Mouse (Mus musculus): ENCODE measurements around the gene Mylk4. TPM values are rescaled to one million over a fixed set of nuclear protein-coding genes. Genes with fewer than 3 reads are reported as not detected.

Mylk4 gene
- 0.10 and 0.12 TPM in 2 replicates for polyA plus RNA-seq (2014; fragmentation: Nextera tagmentation; extraction: Ambion mirVana)

DNA sequence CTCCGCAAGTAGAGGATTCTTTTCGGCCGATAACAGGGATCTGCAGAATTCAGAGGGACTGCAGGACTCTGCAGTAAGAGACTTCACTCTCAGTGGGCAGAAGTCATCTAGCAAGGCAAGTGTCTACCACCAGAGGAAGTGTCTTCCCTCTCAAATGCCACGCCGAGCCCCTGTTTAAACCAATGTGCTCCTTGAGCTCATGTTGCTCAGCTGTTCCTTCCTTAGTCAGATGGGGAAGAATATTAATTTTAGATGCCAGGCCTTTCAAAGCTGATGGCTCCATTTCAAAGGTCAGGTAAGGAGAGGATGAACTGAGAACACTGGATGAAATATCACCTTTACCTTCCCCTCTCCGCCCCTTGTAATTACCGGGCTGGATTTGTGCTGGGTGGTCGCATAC, at the start of gene Mylk4:
Gene Mylk4, minus strand, starts transcription at position 139 of the 400 bp plus-strand sequence.
- 74% methylated on average over 8 of the region's 8 CpGs for WGBS
- DNase-seq (ENCODE audit: low spot score) = no peak
- H3K4me1 ChIP-seq (replicated peaks; ENCODE audit: control insufficient read depth, insufficient read depth, low read length) = no peaks in the 10 kb centered on the region
- ATAC-seq (replicated peaks; ENCODE audit: low FRiP score) = no peak
- H3K4me3 ChIP-seq (ENCODE audit: low read depth, low read length) = no peak within 1 kb of the TSS
- H3K9ac ChIP-seq (ENCODE audit: low read depth, low read length) = no peak within 1 kb of the TSS
- H3K27ac ChIP-seq (ENCODE audit: low read depth, low read length) = no peak within 1 kb of the TSS
- no peak within 1 kb of the TSS for H3K4me2 ChIP-seq
- H3K36me3 ChIP-seq (ENCODE audit: control insufficient read depth, insufficient read depth, low read length) = no peaks in the 10 kb centered on the region
- no peaks in the 10 kb centered on the region for H3K27me3 ChIP-seq (replicated peaks; ENCODE audit: control insufficient read depth, insufficient read depth, low read length)
- no peaks in the 10 kb centered on the region for H3K9me3 ChIP-seq (ENCODE audit: control insufficient read depth, low read length)

DNA sequence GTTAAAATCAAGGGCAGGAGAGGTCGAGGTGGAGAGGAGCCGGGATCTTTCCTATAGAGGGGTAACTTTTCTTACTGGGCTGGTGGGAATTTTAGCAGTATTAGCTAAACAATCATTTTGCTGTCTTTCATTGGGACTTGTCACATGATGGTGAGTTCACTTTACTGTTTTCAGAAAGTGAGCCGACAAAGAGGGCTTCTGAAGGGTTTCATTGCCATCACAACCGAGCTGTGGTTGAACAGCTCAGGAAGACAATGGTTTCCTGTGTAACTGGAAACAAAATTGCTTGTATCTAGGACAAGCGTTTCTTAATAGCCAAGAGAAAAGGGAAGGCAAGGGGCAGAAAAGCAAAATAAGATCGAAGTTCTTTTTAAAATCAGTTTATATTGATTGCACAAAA, 49.5 kb upstream of the Mylk4 start:
- Histone ChIP-seq H3K9ac (ENCODE audit: low read depth, low read length) (no peak overlapping the region), H3K4me2 (no peak overlapping the region), H3K36me3 (ENCODE audit: control insufficient read depth, insufficient read depth, low read length) (no peaks in the 10 kb centered on the region), H3K9me3 (ENCODE audit: control insufficient read depth, low read length) (no peaks in the 10 kb centered on the region), H3K4me3 (ENCODE audit: low read depth, low read length) (no peak overlapping the region), H3K27ac (ENCODE audit: low read depth, low read length) (no peak overlapping the region), H3K4me1 (replicated peaks; ENCODE audit: control insufficient read depth, insufficient read depth, low read length) (no peaks in the 10 kb centered on the region), H3K27me3 (replicated peaks; ENCODE audit: control insufficient read depth, insufficient read depth, low read length) (no peaks in the 10 kb centered on the region)
- DNase-seq (ENCODE audit: low spot score) (no peak), ATAC-seq (replicated peaks; ENCODE audit: low FRiP score) (no peak)
- WGBS = 44% methylated on average over 6 of the region's 6 CpGs

DNA sequence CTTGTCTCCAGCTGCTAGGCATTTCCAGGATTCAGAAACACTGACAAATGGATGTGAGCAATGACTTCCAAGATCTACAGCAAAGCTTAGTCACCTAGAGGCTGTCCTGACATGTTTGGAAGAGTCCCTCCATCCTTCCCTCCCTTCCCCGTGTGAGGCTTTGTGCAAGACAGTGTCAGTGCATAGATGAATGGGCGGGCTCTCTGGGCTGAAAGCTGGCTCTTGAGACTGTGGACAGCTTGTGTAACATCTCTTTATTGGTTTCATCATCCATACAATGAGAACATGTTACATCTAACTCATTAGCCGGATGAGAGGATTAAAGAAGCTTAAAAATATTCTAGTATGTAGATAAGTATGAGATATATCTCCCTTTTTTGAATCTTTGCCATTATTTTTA, 49.0 kb upstream of the Mylk4 start:
- H3K4me3 ChIP-seq (ENCODE audit: low read depth, low read length) = no peak overlapping the region
- DNase-seq (ENCODE audit: low spot score) = no peak
- H3K4me1 ChIP-seq (replicated peaks; ENCODE audit: control insufficient read depth, insufficient read depth, low read length) = no peaks in the 10 kb centered on the region
- ATAC-seq (replicated peaks; ENCODE audit: low FRiP score) = no peak
- no peak overlapping the region for H3K27ac ChIP-seq (ENCODE audit: low read depth, low read length)
- H3K36me3 ChIP-seq (ENCODE audit: control insufficient read depth, insufficient read depth, low read length) = no peaks in the 10 kb centered on the region
- WGBS = 59% methylated on average over 3 of the region's 3 CpGs
- H3K9ac ChIP-seq (ENCODE audit: low read depth, low read length) = no peak overlapping the region
- no peaks in the 10 kb centered on the region for H3K9me3 ChIP-seq (ENCODE audit: control insufficient read depth, low read length)
- H3K4me2 ChIP-seq = no peak overlapping the region
- no peaks in the 10 kb centered on the region for H3K27me3 ChIP-seq (replicated peaks; ENCODE audit: control insufficient read depth, insufficient read depth, low read length)

DNA sequence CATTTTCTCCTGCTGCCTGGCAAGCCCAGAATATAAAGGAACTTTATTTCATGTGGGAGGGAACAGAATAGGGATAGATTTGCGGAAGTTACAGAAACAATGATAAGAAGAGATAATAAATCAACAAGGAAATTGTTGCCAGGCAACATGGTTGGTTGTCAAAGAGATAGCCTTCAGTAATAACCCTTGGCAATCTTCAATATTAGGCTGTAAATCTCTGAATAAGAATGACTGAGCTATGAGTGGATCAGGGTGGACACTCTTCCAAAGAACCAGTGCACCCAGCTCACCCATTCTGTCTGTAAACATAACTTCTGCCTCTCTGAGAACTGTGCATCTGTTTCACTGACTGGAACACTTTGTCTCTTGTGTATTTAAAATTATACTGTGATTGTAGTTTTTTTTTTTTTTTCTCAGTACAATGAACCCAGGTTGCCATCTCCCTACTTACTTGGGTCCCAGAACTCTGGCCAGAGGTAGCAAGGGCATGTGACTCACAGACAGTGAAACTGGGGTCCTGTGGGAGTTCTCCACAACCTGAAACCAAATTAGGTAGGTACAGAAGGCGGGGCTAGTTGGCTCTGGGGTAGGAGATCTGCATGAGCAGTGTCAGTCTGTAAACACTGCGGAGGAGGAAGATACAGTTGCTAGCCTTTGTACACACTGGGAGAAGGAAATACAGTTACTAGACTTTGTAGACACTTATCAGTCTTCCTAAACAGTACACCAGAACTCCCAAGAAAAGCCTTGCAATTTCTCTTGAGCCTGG, 47.9 kb upstream of the Mylk4 start:
- no peaks in the 10 kb centered on the region for H3K36me3 ChIP-seq (ENCODE audit: control insufficient read depth, insufficient read depth, low read length)
- 75% methylated on average over 3 of the region's 3 CpGs for WGBS
- no peak overlapping the region for H3K4me2 ChIP-seq

DNA sequence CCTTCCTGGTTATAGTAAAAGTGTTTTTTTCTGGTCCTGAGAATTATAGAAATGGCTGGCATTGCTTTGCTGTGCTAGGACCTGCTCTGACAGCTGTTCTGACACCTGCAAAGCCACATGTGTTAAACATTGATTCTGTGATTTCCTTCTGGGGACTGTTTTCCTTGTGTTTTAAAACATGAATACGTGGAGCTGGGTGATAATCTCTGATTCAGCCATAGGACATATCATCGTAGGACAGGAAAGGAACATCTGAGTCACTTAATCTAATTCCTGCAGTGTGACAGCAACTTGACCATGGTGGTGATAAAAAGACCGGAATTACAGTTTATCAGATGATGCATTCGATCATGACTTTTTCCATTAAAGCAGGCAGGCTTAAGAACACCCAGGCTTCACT, 45.1 kb upstream of the Mylk4 start:
- Histone ChIP-seq H3K4me2 (no peak overlapping the region), H3K9ac (ENCODE audit: low read depth, low read length) (no peak overlapping the region), H3K36me3 (ENCODE audit: control insufficient read depth, insufficient read depth, low read length) (no peaks in the 10 kb centered on the region), H3K4me1 (replicated peaks; ENCODE audit: control insufficient read depth, insufficient read depth, low read length) (no peaks in the 10 kb centered on the region), H3K27me3 (replicated peaks; ENCODE audit: control insufficient read depth, insufficient read depth, low read length) (no peaks in the 10 kb centered on the region), H3K27ac (ENCODE audit: low read depth, low read length) (no peak overlapping the region), H3K9me3 (ENCODE audit: control insufficient read depth, low read length) (no peaks in the 10 kb centered on the region), H3K4me3 (ENCODE audit: low read depth, low read length) (no peak overlapping the region)
- no peak for DNase-seq (ENCODE audit: low spot score)
- ATAC-seq (replicated peaks; ENCODE audit: low FRiP score) = no peak
- WGBS = 43% methylated on average over 4 of the region's 4 CpGs

More for the DNA sequence above, 47.9 kb upstream of the Mylk4 start:
- Histone ChIP-seq H3K27me3 (replicated peaks; ENCODE audit: control insufficient read depth, insufficient read depth, low read length) (no peaks in the 10 kb centered on the region), H3K4me1 (replicated peaks; ENCODE audit: control insufficient read depth, insufficient read depth, low read length) (no peaks in the 10 kb centered on the region), H3K9ac (ENCODE audit: low read depth, low read length) (no peak overlapping the region), H3K9me3 (ENCODE audit: control insufficient read depth, low read length) (no peaks in the 10 kb centered on the region), H3K27ac (ENCODE audit: low read depth, low read length) (no peak overlapping the region), H3K4me3 (ENCODE audit: low read depth, low read length) (no peak overlapping the region)
- ATAC-seq (replicated peaks; ENCODE audit: low FRiP score) = no peak
- DNase-seq (ENCODE audit: low spot score) = no peak

DNA sequence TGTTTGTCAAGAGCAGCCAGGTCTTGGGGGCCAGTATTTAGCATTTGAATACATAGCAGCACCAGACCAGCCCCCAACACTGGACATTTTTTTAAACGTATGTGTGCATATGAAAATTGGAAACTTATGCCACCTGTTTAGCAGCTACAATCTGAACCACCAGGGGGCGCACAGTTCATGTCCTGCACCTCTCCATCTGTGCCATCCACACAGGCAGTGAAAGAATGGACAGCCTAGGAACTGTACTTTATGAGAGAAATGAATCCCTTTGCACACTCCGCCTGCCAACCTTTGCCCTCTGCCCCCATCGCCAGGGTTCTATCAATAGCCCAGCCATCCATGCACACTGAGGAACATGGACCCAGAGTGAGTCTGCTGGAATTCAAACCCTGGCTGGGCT, 44.2 kb upstream of the Mylk4 start:
- Histone ChIP-seq H3K9ac (ENCODE audit: low read depth, low read length) (no peak overlapping the region), H3K36me3 (ENCODE audit: control insufficient read depth, insufficient read depth, low read length) (no peaks in the 10 kb centered on the region), H3K9me3 (ENCODE audit: control insufficient read depth, low read length) (no peaks in the 10 kb centered on the region), H3K4me2 (no peak overlapping the region), H3K4me3 (ENCODE audit: low read depth, low read length) (no peak overlapping the region), H3K27ac (ENCODE audit: low read depth, low read length) (no peak overlapping the region), H3K27me3 (replicated peaks; ENCODE audit: control insufficient read depth, insufficient read depth, low read length) (no peaks in the 10 kb centered on the region), H3K4me1 (replicated peaks; ENCODE audit: control insufficient read depth, insufficient read depth, low read length) (no peaks in the 10 kb centered on the region)
- DNase-seq (ENCODE audit: low spot score) (no peak), ATAC-seq (replicated peaks; ENCODE audit: low FRiP score) (peak; percentile 59; the same call in 1 of the 2 replicates)
- WGBS = 52% methylated on average over 4 of the region's 4 CpGs

DNA sequence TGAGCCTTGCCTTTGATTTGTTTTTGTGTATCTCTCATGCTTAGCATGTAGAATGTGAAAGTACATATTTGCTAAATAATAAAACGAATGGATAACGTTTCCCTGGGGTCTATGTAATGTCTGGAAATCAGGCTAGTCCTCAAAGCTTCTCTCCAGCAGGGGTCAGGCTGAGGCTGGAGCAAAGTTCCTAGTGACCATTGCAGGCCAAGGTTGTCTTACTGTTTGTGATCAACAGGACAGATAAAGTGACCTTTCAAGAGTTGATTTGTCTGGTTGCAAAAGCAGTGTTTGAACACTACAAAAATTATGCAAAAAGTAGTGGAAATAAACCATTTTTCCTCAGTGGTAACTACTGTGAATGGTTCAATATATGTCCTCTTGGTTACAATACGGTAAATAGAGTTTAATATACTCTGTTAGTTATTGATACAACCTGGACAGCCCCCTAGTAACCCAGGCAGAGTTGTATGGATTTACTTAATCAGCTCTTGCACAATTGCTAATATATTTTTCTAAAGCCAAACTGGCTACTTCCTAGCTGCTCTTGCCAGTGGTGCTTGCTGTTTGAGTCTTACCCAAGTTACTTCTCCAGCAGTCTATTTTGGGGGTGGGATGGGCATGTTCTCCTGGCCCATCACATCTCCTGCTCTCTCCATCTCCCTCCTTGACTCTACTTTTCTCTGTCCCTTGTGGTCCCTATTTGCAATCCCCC, 43.5 kb upstream of the Mylk4 start:
- Histone ChIP-seq H3K9ac (ENCODE audit: low read depth, low read length) (no peak overlapping the region), H3K4me2 (no peak overlapping the region), H3K36me3 (ENCODE audit: control insufficient read depth, insufficient read depth, low read length) (no peaks in the 10 kb centered on the region), H3K4me3 (ENCODE audit: low read depth, low read length) (no peak overlapping the region), H3K27me3 (replicated peaks; ENCODE audit: control insufficient read depth, insufficient read depth, low read length) (no peaks in the 10 kb centered on the region), H3K4me1 (replicated peaks; ENCODE audit: control insufficient read depth, insufficient read depth, low read length) (no peaks in the 10 kb centered on the region), H3K9me3 (ENCODE audit: control insufficient read depth, low read length) (no peaks in the 10 kb centered on the region), H3K27ac (ENCODE audit: low read depth, low read length) (no peak overlapping the region)
- DNase-seq (ENCODE audit: low spot score) = no peak
- 72% methylated on average over 3 of the region's 3 CpGs for WGBS
- ATAC-seq (replicated peaks; ENCODE audit: low FRiP score) = no peak

DNA sequence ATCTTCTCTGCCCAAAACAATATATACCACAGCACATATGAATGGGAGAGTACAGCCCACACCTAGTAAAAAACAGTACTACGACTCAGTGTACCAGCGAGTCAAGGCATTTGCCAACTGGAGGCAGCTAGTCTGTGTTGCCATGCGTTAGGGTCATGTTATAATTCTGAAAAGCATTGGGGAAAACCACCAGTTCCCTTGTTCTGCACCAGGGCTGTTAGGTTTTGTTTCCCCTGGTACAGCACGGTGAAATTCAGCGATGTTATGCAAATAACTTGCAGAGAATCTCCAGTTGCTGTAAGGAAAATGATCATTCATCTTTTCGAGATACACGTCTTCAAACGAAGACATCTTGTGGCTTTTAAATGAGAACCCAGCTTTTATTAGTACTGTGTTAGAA, 41.8 kb upstream of the Mylk4 start:
- Histone ChIP-seq H3K4me2 (no peak overlapping the region), H3K9me3 (ENCODE audit: control insufficient read depth, low read length) (no peaks in the 10 kb centered on the region)
- no peak for ATAC-seq (replicated peaks; ENCODE audit: low FRiP score)

More for the DNA sequence above, 41.8 kb upstream of the Mylk4 start:
- H3K4me1 ChIP-seq (replicated peaks; ENCODE audit: control insufficient read depth, insufficient read depth, low read length) = no peaks in the 10 kb centered on the region
- no peak overlapping the region for H3K9ac ChIP-seq (ENCODE audit: low read depth, low read length)
- no peak overlapping the region for H3K27ac ChIP-seq (ENCODE audit: low read depth, low read length)
- H3K27me3 ChIP-seq (replicated peaks; ENCODE audit: control insufficient read depth, insufficient read depth, low read length) = no peaks in the 10 kb centered on the region
- WGBS = 90% methylated on average over 8 of the region's 8 CpGs
- no peak overlapping the region for H3K4me3 ChIP-seq (ENCODE audit: low read depth, low read length)
- no peaks in the 10 kb centered on the region for H3K36me3 ChIP-seq (ENCODE audit: control insufficient read depth, insufficient read depth, low read length)
- DNase-seq (ENCODE audit: low spot score) = no peak

Data from liver, embryonic 11.5 days (tissue).